Mouse (Mus musculus) hindbrain, embryonic 11.5 days (tissue): ENCODE data around the gene Atp2c2. TPM values are rescaled to one million over a fixed set of nuclear protein-coding genes. Genes with fewer than 3 reads are reported as not detected.

Experiments
- ATAC-seq: fragments of 200-750 bp; cut with Nextera tagmentation; 2 replicates; pipeline ENCODE4 v1.8.0; 2017; ENCODE audit warnings: mild to moderate bottlenecking, moderate TSS enrichment, moderate library complexity; ENCODE audit not compliant: low FRiP score
- DNase-seq: peaks from one replicate; pipeline ENCODE4 v3.0.0-alpha.2; 2015; ENCODE audit warnings: low spot score
- H3K27ac ChIP-seq: fragments of 300-500 bp; sonication (generic); 2 replicates; pipeline ENCODE4 v1.5.1; 2014; ENCODE audit warnings: mild to moderate bottlenecking, low read depth, low read length
- H3K27me3 ChIP-seq: fragments of 300-500 bp; sonication (generic); 2 replicates; pipeline ENCODE4 v1.6.1; 2014; ENCODE audit warnings: mild to moderate bottlenecking, low read length, moderate library complexity, mixed read lengths; ENCODE audit not compliant: control insufficient read depth, insufficient read depth
- H3K36me3 ChIP-seq: fragments of 300-500 bp; sonication (generic); 2 replicates; pipeline ENCODE4 v1.6.1; 2014; ENCODE audit warnings: mild to moderate bottlenecking, low read length, moderate library complexity, mixed read lengths; ENCODE audit not compliant: control insufficient read depth, insufficient read depth
- H3K4me1 ChIP-seq: fragments of 300-500 bp; sonication (generic); replicated peaks from 2 replicates; pipeline ENCODE4 v1.6.1; 2014; ENCODE audit warnings: low read length, mixed read lengths; ENCODE audit not compliant: control insufficient read depth, insufficient read depth
- H3K4me2 ChIP-seq: fragments of 300-500 bp; sonication (generic); replicated peaks from 2 replicates; pipeline ENCODE4 v1.6.1; 2014; ENCODE audit warnings: mild to moderate bottlenecking, low read depth, low read length
- H3K4me3 ChIP-seq: fragments of 300-500 bp; sonication (generic); 2 replicates; pipeline ENCODE4 v1.5.1; 2014; ENCODE audit warnings: low read depth, low read length
- H3K9ac ChIP-seq: fragments of 300-500 bp; sonication (generic); 2 replicates; pipeline ENCODE4 v1.6.1; 2014; ENCODE audit warnings: low read depth, low read length
- H3K9me3 ChIP-seq: fragments of 300-500 bp; sonication (generic); 2 replicates; pipeline ENCODE4 v1.6.1; 2016; ENCODE audit warnings: low read length; ENCODE audit not compliant: control insufficient read depth
- WGBS: fragments of 180-500 bp; shearing (Covaris S2); extraction: QIAGEN DNeasy Blood & Tissue Kit; methylation state at CpG from one replicate; pipeline ENCODE4 v1.1.7; 2014; 5-methylcytosine and 5-hydroxymethylcytosine counted together
- polyA plus RNA-seq: library from polyadenylated mRNA; unstranded; fragments of >200 nt; fragmentation: Nextera tagmentation; extraction: Ambion mirVana; gene quantifications from 2 replicates; pipeline ENCODE4 v1.2.1, GENCODE M21; 2014

Gene Atp2c2
- polyA plus RNA-seq, 1 experiment from 2014 or later = 0.96 TPM

GRCm38 (mm10) chr8:119690602-119691001, 9.2 kb upstream of the Atp2c2 start:
- 73% methylated on average over 6 of the region's 6 CpGs for WGBS
- Histone ChIP-seq H3K4me1 (no peaks in the 10 kb centered on the region), H3K9me3 (no peaks in the 10 kb centered on the region), H3K4me3 (no peak overlapping the region), H3K27me3 (no peaks in the 10 kb centered on the region), H3K27ac (no peak overlapping the region), H3K4me2 (no peak overlapping the region), H3K36me3 (no peaks in the 10 kb centered on the region), H3K9ac (no peak overlapping the region)
- no peak for ATAC-seq
- no peak for DNase-seq

GRCm38 (mm10) chr8:119691989-119692388, 7.8 kb upstream of the Atp2c2 start:
- Histone ChIP-seq H3K36me3 (no peaks in the 10 kb centered on the region), H3K4me3 (no peak overlapping the region), H3K4me2 (no peak overlapping the region), H3K9ac (no peak overlapping the region), H3K9me3 (no peaks in the 10 kb centered on the region), H3K27me3 (no peaks in the 10 kb centered on the region), H3K27ac (no peak overlapping the region), H3K4me1 (no peaks in the 10 kb centered on the region)
- no peak for ATAC-seq
- 79% methylated on average over 4 of the region's 4 CpGs for WGBS
- DNase-seq = no peak

GRCm38 (mm10) chr8:119694696-119695095, 5.1 kb upstream of the Atp2c2 start:
- 84% methylated on average over 7 of the region's 7 CpGs for WGBS
- no peaks in the 10 kb centered on the region for H3K9me3 ChIP-seq
- no peak overlapping the region for H3K9ac ChIP-seq
- no peaks in the 10 kb centered on the region for H3K36me3 ChIP-seq
- ATAC-seq (no peak), DNase-seq (no peak)
- no peak overlapping the region for H3K27ac ChIP-seq
- no peak overlapping the region for H3K4me3 ChIP-seq
- H3K4me1 ChIP-seq = peaks cover under 1% of the 10 kb centered on the region; the same call in 1 of the 2 replicates
- H3K4me2 ChIP-seq = no peak overlapping the region
- H3K27me3 ChIP-seq = peaks cover 18% of the 10 kb centered on the region

- H3K4me1 ChIP-seq = peaks cover 3% of the 10 kb centered on the region; the same call in 1 of the 2 replicates
- H3K27ac ChIP-seq = no peak overlapping the region
- 77% methylated on average over 2 of the region's 2 CpGs for WGBS
- peaks cover 32% of the 10 kb centered on the region for H3K27me3 ChIP-seq
- no peaks in the 10 kb centered on the region for H3K36me3 ChIP-seq
- H3K9ac ChIP-seq = no peak overlapping the region
- no peaks in the 10 kb centered on the region for H3K9me3 ChIP-seq
- DNase-seq (no peak), ATAC-seq (no peak)
- H3K4me3 ChIP-seq = no peak overlapping the region
- no peak overlapping the region for H3K4me2 ChIP-seq
Measured at GRCm38 (mm10) chr8:119697163-119697562, 2.6 kb upstream of the Atp2c2 start.

- WGBS = 1% methylated on average over 12 of the region's 12 CpGs
- ATAC-seq = no peak
- no peak overlapping the region for H3K4me2 ChIP-seq
- no peak overlapping the region for H3K27ac ChIP-seq
- H3K27me3 ChIP-seq = peaks cover 32% of the 10 kb centered on the region
- no peak overlapping the region for H3K9ac ChIP-seq
- H3K4me1 ChIP-seq = peaks cover 3% of the 10 kb centered on the region; the same call in 1 of the 2 replicates
- H3K4me3 ChIP-seq = no peak overlapping the region
- no peaks in the 10 kb centered on the region for H3K9me3 ChIP-seq
- H3K36me3 ChIP-seq = no peaks in the 10 kb centered on the region
- DNase-seq = peak; percentile 65
Measured at GRCm38 (mm10) chr8:119698960-119699359, 849 bp upstream of the Atp2c2 start.

- no peak overlapping the region for H3K27ac ChIP-seq
- peaks cover 29% of the 10 kb centered on the region for H3K27me3 ChIP-seq
- no peak for ATAC-seq
- 75% methylated on average over 7 of the region's 7 CpGs for whole genome bisulfite sequencing
- H3K36me3 ChIP-seq = no peaks in the 10 kb centered on the region
- no peak overlapping the region for H3K4me2 ChIP-seq
- H3K4me1 ChIP-seq = peaks cover 3% of the 10 kb centered on the region; the same call in 1 of the 2 replicates
- no peak overlapping the region for H3K9ac ChIP-seq
- DNase-seq = no peak
- H3K4me3 ChIP-seq = no peak overlapping the region
- H3K9me3 ChIP-seq = no peaks in the 10 kb centered on the region
Measured at GRCm38 (mm10) chr8:119702965-119703364, 3.2 kb downstream of the Atp2c2 start.

- DNase-seq = no peak
- Histone ChIP-seq H3K4me2 (no peak overlapping the region), H3K36me3 (no peaks in the 10 kb centered on the region), H3K27ac (no peak overlapping the region), H3K9ac (no peak overlapping the region), H3K27me3 (no peaks in the 10 kb centered on the region), H3K9me3 (no peaks in the 10 kb centered on the region), H3K4me3 (no peak overlapping the region), H3K4me1 (no peaks in the 10 kb centered on the region)
- ATAC-seq = no peak
- 91% methylated on average over 9 of the region's 9 CpGs for WGBS
Measured at GRCm38 (mm10) chr8:119707146-119707545, 7.3 kb downstream of the Atp2c2 start.

GRCm38 (mm10) chr8:119708471-119708870, 8.7 kb downstream of the Atp2c2 start:
- WGBS = 91% methylated on average over 8 of the region's 8 CpGs
- Histone ChIP-seq H3K27ac (no peak overlapping the region), H3K4me3 (no peak overlapping the region), H3K36me3 (no peaks in the 10 kb centered on the region), H3K9me3 (no peaks in the 10 kb centered on the region), H3K4me2 (no peak overlapping the region), H3K4me1 (no peaks in the 10 kb centered on the region), H3K9ac (no peak overlapping the region), H3K27me3 (no peaks in the 10 kb centered on the region)
- DNase-seq (no peak), ATAC-seq (no peak)

- no peak overlapping the region for H3K4me2 ChIP-seq
- H3K9me3 ChIP-seq = no peaks in the 10 kb centered on the region
- no peak overlapping the region for H3K4me3 ChIP-seq
- no peaks in the 10 kb centered on the region for H3K4me1 ChIP-seq
- no peak overlapping the region for H3K9ac ChIP-seq
- no peaks in the 10 kb centered on the region for H3K27me3 ChIP-seq
- DNase-seq (peak; percentile 37), ATAC-seq (peak; percentile 45)
- WGBS = 73% methylated on average over 14 of the region's 14 CpGs
- no peaks in the 10 kb centered on the region for H3K36me3 ChIP-seq
- H3K27ac ChIP-seq = no peak overlapping the region
Measured at GRCm38 (mm10) chr8:119708878-119709702, 9.3 kb downstream of the Atp2c2 start.
